Mouse (Mus musculus): Measurements from ENCODE around the gene Vgll4. TPM values are rescaled to one million over a fixed set of nuclear protein-coding genes. Genes with fewer than 3 reads are reported as not detected.
"Not testable (repeated sequence)": the region's sequence is repeated elsewhere in the genome, so short reads cannot be mapped to it uniquely, and the experiment has no call there.

The Vgll4 gene
- polyA plus RNA-seq, 1 experiment from 2014 or later = 73.1 TPM

- H3K9me3 ChIP-seq (ENCODE audit: control insufficient read depth, low read length) = no peaks in the 10 kb centered on the region
- H3K4me3 ChIP-seq (ENCODE audit: low read depth, low read length) = no peak overlapping the region
- H3K9ac ChIP-seq (ENCODE audit: low read length) = no peak overlapping the region
- DNase-seq (ENCODE audit: low spot score) = no peak
- no peak overlapping the region for H3K27ac ChIP-seq (ENCODE audit: low read depth, low read length)
- no peaks in the 10 kb centered on the region for H3K27me3 ChIP-seq (ENCODE audit: control insufficient read depth, insufficient read depth, low read length)
- H3K4me1 ChIP-seq (replicated peaks; ENCODE audit: control insufficient read depth, insufficient read depth, low read length) = peaks cover 32% of the 10 kb centered on the region
- no peak overlapping the region for H3K4me2 ChIP-seq (ENCODE audit: low read depth, low read length, severe bottlenecking)
- WGBS = 72% methylated on average over 4 of the region's 4 CpGs
- no peak for ATAC-seq (replicated peaks; ENCODE audit: low FRiP score)
- no peaks in the 10 kb centered on the region for H3K36me3 ChIP-seq (ENCODE audit: control insufficient read depth, insufficient read depth, low read length)
These were observed 75.2 kb downstream of the Vgll4 start for GRCm38 (mm10) chr6:114894548-114895106.

DNA sequence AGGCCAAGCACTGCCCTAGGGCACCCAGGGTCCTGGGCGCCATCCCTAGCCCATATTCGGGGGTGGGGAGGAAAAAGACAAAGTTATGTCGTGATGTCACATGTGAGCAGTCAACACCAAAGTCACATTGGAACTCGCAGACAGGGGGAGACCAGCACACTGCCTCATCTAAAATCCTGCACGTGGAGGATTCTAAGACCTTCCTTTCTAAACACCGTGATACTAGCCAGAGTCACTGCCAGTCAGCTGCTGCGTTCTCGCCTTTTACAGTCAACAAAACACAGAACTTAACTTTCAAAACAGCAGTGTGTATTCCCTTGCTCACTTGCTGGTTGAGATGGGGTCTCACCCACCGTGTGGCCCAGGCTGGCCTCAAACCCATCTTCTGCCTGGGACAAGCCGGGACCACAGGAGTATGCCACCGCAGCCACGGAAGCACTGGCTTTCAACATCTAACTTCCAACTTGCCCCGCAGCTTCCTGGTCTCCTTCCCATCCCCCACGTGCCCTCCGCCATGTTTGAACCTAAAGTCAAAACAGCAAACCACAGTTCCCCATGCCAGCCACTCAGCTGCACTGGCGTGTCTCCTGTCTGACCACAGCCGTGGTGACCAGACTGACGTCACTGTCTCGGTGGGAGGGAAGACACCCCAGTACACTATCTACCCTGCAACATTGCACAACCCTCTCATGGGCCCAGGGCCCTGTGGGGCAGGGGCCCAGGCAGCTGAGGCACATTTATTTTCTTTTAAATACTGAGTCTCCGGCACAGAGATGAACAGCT is 76.2 kb downstream of the Vgll4 start:
- Histone ChIP-seq H3K27me3 (ENCODE audit: control insufficient read depth, insufficient read depth, low read length) (no peaks in the 10 kb centered on the region), H3K4me2 (ENCODE audit: low read depth, low read length, severe bottlenecking) (no peak overlapping the region), H3K4me3 (ENCODE audit: low read depth, low read length) (no peak overlapping the region), H3K4me1 (replicated peaks; ENCODE audit: control insufficient read depth, insufficient read depth, low read length) (peaks cover 39% of the 10 kb centered on the region), H3K9ac (ENCODE audit: low read length) (no peak overlapping the region), H3K9me3 (ENCODE audit: control insufficient read depth, low read length) (no peaks in the 10 kb centered on the region), H3K36me3 (ENCODE audit: control insufficient read depth, insufficient read depth, low read length) (no peaks in the 10 kb centered on the region), H3K27ac (ENCODE audit: low read depth, low read length) (no peak overlapping the region)
- DNase-seq (ENCODE audit: low spot score) (no peak), ATAC-seq (replicated peaks; ENCODE audit: low FRiP score) (no peak)
- 81% methylated on average over 20 of the region's 20 CpGs for WGBS

DNA sequence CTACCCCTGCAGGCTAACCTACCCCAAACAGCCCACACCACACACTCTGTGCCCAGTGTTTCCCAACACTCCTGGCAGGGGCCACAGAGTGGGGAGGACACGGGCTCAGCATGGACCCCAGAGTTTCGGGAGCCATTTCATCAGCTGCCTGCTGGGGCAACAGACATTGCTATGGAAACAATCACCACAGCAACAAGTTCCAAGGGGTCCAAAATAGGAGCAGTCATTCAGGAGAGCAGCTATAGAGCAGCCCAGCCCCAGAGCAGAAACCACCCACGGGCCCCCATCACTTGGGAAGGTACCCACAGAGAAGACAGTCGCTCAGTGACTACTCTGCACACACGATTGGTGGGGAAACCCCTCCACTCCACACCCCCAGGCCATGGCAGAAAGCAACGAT is 77.4 kb downstream of the Vgll4 start:
- Histone ChIP-seq H3K9ac (ENCODE audit: low read length) (peak overlapping the region; percentile 12; the same call in 1 of the 2 replicates), H3K4me1 (replicated peaks; ENCODE audit: control insufficient read depth, insufficient read depth, low read length) (peaks cover 43% of the 10 kb centered on the region), H3K36me3 (ENCODE audit: control insufficient read depth, insufficient read depth, low read length) (no peaks in the 10 kb centered on the region), H3K27me3 (ENCODE audit: control insufficient read depth, insufficient read depth, low read length) (no peaks in the 10 kb centered on the region), H3K4me3 (ENCODE audit: low read depth, low read length) (no peak overlapping the region), H3K9me3 (ENCODE audit: control insufficient read depth, low read length) (no peaks in the 10 kb centered on the region), H3K4me2 (ENCODE audit: low read depth, low read length, severe bottlenecking) (no peak overlapping the region), H3K27ac (ENCODE audit: low read depth, low read length) (peak overlapping the region; percentile 38; the same call in 1 of the 2 replicates)
- ATAC-seq (replicated peaks; ENCODE audit: low FRiP score) (peak; percentile 50), DNase-seq (ENCODE audit: low spot score) (no peak)
- 21% methylated on average over 6 of the region's 6 CpGs for WGBS

- no peak overlapping the region for H3K4me2 ChIP-seq (ENCODE audit: low read depth, low read length, severe bottlenecking)
- DNase-seq (ENCODE audit: low spot score) = no peak
- H3K27ac ChIP-seq (ENCODE audit: low read depth, low read length) = peak overlapping the region; percentile 38; the same call in 1 of the 2 replicates
- H3K27me3 ChIP-seq (ENCODE audit: control insufficient read depth, insufficient read depth, low read length) = no peaks in the 10 kb centered on the region
- H3K9ac ChIP-seq (ENCODE audit: low read length) = no peak overlapping the region
- WGBS = 73% methylated on average over 12 of the region's 12 CpGs
- H3K36me3 ChIP-seq (ENCODE audit: control insufficient read depth, insufficient read depth, low read length) = no peaks in the 10 kb centered on the region
- H3K4me3 ChIP-seq (ENCODE audit: low read depth, low read length) = no peak overlapping the region
- 0 out of 2 replicates have a peak, but pooled peaks have one; percentile 3 for ATAC-seq (replicated peaks; ENCODE audit: low FRiP score)
- peaks cover 43% of the 10 kb centered on the region for H3K4me1 ChIP-seq (replicated peaks; ENCODE audit: control insufficient read depth, insufficient read depth, low read length)
- H3K9me3 ChIP-seq (ENCODE audit: control insufficient read depth, low read length) = no peaks in the 10 kb centered on the region
These were observed 78.0 kb downstream of the Vgll4 start for GRCm38 (mm10) chr6:114891771-114892170.

- ATAC-seq (replicated peaks; ENCODE audit: low FRiP score) (no peak), DNase-seq (ENCODE audit: low spot score) (no peak)
- Histone ChIP-seq H3K9me3 (ENCODE audit: control insufficient read depth, low read length) (no peaks in the 10 kb centered on the region), H3K27me3 (ENCODE audit: control insufficient read depth, insufficient read depth, low read length) (no peaks in the 10 kb centered on the region), H3K4me1 (replicated peaks; ENCODE audit: control insufficient read depth, insufficient read depth, low read length) (peaks cover 44% of the 10 kb centered on the region), H3K9ac (ENCODE audit: low read length) (no peak overlapping the region), H3K4me3 (ENCODE audit: low read depth, low read length) (no peak overlapping the region), H3K4me2 (ENCODE audit: low read depth, low read length, severe bottlenecking) (no peak overlapping the region), H3K27ac (ENCODE audit: low read depth, low read length) (no peak overlapping the region), H3K36me3 (ENCODE audit: control insufficient read depth, insufficient read depth, low read length) (no peaks in the 10 kb centered on the region)
- 93% methylated on average over 12 of the region's 12 CpGs for WGBS
These were observed 78.5 kb downstream of the Vgll4 start for GRCm38 (mm10) chr6:114891272-114891671.

- Histone ChIP-seq H3K4me1 (replicated peaks; ENCODE audit: control insufficient read depth, insufficient read depth, low read length) (peaks cover 47% of the 10 kb centered on the region), H3K27ac (ENCODE audit: low read depth, low read length) (no peak overlapping the region), H3K9ac (ENCODE audit: low read length) (no peak overlapping the region), H3K4me3 (ENCODE audit: low read depth, low read length) (no peak overlapping the region), H3K4me2 (ENCODE audit: low read depth, low read length, severe bottlenecking) (no peak overlapping the region), H3K27me3 (ENCODE audit: control insufficient read depth, insufficient read depth, low read length) (no peaks in the 10 kb centered on the region), H3K9me3 (ENCODE audit: control insufficient read depth, low read length) (no peaks in the 10 kb centered on the region), H3K36me3 (ENCODE audit: control insufficient read depth, insufficient read depth, low read length) (no peaks in the 10 kb centered on the region)
- no peak for DNase-seq (ENCODE audit: low spot score)
- 57% methylated on average over 19 of the region's 19 CpGs for WGBS
- ATAC-seq (replicated peaks; ENCODE audit: low FRiP score) = no peak
These were observed 79.2 kb downstream of the Vgll4 start for GRCm38 (mm10) chr6:114890411-114891115.

DNA sequence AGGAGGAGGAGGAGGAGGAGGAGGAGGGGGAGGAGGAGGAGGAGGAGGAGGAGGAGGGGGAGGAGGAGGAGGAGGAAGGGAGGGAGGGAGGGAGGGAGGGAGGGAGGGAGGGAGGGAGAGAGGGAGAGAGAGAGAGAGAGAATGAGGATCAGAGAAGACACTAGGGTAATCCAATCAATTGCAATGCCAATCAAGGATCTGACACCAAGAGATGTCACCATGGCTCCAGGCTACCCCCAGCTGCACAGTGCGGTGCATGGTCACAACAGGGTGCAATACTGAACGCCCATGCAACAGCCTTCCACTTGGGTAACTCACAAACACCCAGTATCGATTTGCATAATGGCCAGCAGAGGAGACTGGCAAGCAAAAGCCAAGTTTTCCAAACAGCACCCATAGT is 79.8 kb downstream of the Vgll4 start:
- H3K4me1 ChIP-seq (replicated peaks; ENCODE audit: control insufficient read depth, insufficient read depth, low read length) = peaks cover 47% of the 10 kb centered on the region
- not testable (repeated sequence) for H3K27ac ChIP-seq (ENCODE audit: low read depth, low read length); H3K36me3 ChIP-seq (ENCODE audit: control insufficient read depth, insufficient read depth, low read length); H3K4me2 ChIP-seq (ENCODE audit: low read depth, low read length, severe bottlenecking); H3K9me3 ChIP-seq (ENCODE audit: control insufficient read depth, low read length); H3K9ac ChIP-seq (ENCODE audit: low read length); DNase-seq (ENCODE audit: low spot score); H3K4me3 ChIP-seq (ENCODE audit: low read depth, low read length); H3K27me3 ChIP-seq (ENCODE audit: control insufficient read depth, insufficient read depth, low read length); ATAC-seq (replicated peaks; ENCODE audit: low FRiP score)
- WGBS = 71% methylated on average over 3 of the region's 3 CpGs

GRCm38 (mm10) chr6:114888922-114889321 is 80.9 kb downstream of the Vgll4 start:
- 10% methylated on average over 13 of the region's 13 CpGs for WGBS
- DNase-seq (ENCODE audit: low spot score) = peak; percentile 87
- Histone ChIP-seq H3K4me3 (ENCODE audit: low read depth, low read length) (no peak overlapping the region), H3K4me2 (ENCODE audit: low read depth, low read length, severe bottlenecking) (0 out of 2 replicates have a peak overlapping the region, but pooled peaks have one; percentile 3), H3K27me3 (ENCODE audit: control insufficient read depth, insufficient read depth, low read length) (no peaks in the 10 kb centered on the region), H3K4me1 (replicated peaks; ENCODE audit: control insufficient read depth, insufficient read depth, low read length) (peaks cover 48% of the 10 kb centered on the region), H3K36me3 (ENCODE audit: control insufficient read depth, insufficient read depth, low read length) (no peaks in the 10 kb centered on the region), H3K27ac (ENCODE audit: low read depth, low read length) (peak overlapping the region; percentile 26), H3K9ac (ENCODE audit: low read length) (no peak overlapping the region), H3K9me3 (ENCODE audit: control insufficient read depth, low read length) (no peaks in the 10 kb centered on the region)
- ATAC-seq (replicated peaks; ENCODE audit: low FRiP score) = peak; percentile 77
